ENCODE assay signal across 8 mouse cellular contexts in the genomic region with DNA sequence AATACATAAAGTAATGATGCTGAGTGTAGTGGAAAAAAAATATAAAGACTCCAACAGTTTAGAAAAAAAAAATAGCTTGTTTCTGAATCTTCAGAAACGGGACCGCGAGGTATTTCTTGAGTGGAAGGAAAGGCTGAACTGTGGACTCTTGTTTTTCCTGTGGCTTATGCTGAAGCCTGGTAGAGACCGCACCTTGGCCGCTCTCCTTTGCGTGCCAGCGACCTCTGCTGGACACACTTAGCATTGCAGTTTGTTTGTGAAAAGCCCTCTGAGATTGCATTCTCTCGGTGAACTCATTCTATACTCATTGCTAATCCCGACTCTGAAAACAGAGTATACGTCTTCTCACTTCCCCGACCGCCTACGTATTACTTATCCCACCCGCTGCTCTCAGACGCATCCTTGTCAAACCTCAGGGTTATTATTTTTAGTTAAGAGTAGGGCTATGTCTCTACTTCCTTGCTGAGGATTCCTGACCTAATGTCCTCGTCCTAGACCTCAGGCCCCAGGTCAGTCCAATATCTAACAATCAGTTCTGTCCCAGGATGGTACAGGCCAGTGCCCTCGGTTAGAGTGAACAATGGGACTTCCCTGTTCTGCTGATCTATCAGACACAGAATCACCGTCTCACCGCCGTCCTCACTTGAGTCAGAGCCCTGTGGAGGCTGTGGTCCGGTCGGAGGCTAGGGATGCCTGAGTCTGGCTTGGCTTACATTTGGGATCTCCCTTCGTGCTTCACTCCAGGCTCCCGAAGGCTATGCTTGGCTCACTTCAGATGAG.
A peak's percentile ranks its signal among the peaks of the same experiment; 100 is the strongest.
DNase-seq lines count a peak whose midpoint lies in the region; ATAC-seq and TF ChIP-seq lines count a peak whose summit lies in the region.

No protein-coding gene starts in this region.

- no peaks in the 10 kb centered on the region for H3K27me3 ChIP-seq in intestine, embryonic 16.5 days (replicated peaks; ENCODE audit: control insufficient read depth, insufficient read depth, low read length)
- H3K27me3 ChIP-seq in midbrain, embryonic 13.5 days: no peaks in the 10 kb centered on the region
- no peaks in the 10 kb centered on the region for H3K27me3 ChIP-seq in small intestine, adult 2 months (ENCODE audit: control insufficient read depth, insufficient read depth, low read length)

- peak; percentile 80 for ATAC-seq in intestine, embryonic 16.5 days
- peak; percentile 84 for ATAC-seq in midbrain, embryonic 13.5 days
- ATAC-seq in erythroblast, adult 5-6 weeks (replicated peaks; ENCODE audit: low FRiP score, poor library complexity, severe bottlenecking): no peak

- DNase-seq in adrenal gland, adult 18-20 months (ENCODE audit: low spot score in 2 of 2): peak; percentile 66 to 73
- DNase-seq in embryo, embryonic 10 days (ENCODE audit: low spot score): peak; percentile 88
- peak; percentile 24 for DNase-seq in gastrocnemius, postnatal 25 days
- peak; percentile 76 to 78 for DNase-seq in left cerebral cortex, postnatal 36 days (ENCODE audit: low spot score in 2 of 2)

- TF ChIP-seq POLR2A in small intestine, adult 2 months (IDR thresholded peaks at IDR 0.05; ENCODE audit: low read depth, low read length): no peak

- TF ChIP-seq CTCF in small intestine, adult 2 months (IDR thresholded peaks at IDR 0.05; ENCODE audit: extremely low read depth, insufficient read length, insufficient replicate concordance, low read depth, low read length): peak; percentile 80; the same call in 1 of the 2 replicates

- no peak overlapping the region for H3K4me3 ChIP-seq in intestine, embryonic 16.5 days (ENCODE audit: low read length)
- H3K4me3 ChIP-seq in midbrain, embryonic 13.5 days (replicated peaks): no peak overlapping the region
- no peak overlapping the region for H3K4me3 ChIP-seq in small intestine, adult 2 months (ENCODE audit: low read depth, low read length)

- 0 out of 2 replicates have a peak, but pooled peaks cover 3% of the 10 kb centered on the region for H3K4me1 ChIP-seq in intestine, embryonic 16.5 days (ENCODE audit: control insufficient read depth, insufficient read depth, low read length)
- 0 out of 2 replicates have a peak, but pooled peaks cover 2% of the 10 kb centered on the region for H3K4me1 ChIP-seq in midbrain, embryonic 13.5 days (replicated peaks)
- no peaks in the 10 kb centered on the region for H3K4me1 ChIP-seq in small intestine, adult 2 months (ENCODE audit: control insufficient read depth, insufficient read depth, insufficient read length, low read length)

- H3K4me2 ChIP-seq in intestine, embryonic 16.5 days (ENCODE audit: low read depth, low read length): 0 out of 2 replicates have a peak overlapping the region, but pooled peaks have one; percentile 27
- peak overlapping the region; percentile 31 for H3K4me2 ChIP-seq in midbrain, embryonic 13.5 days (replicated peaks)

- H3K9me3 ChIP-seq in intestine, embryonic 16.5 days (ENCODE audit: control insufficient read depth, low read length): no peaks in the 10 kb centered on the region
- no peaks in the 10 kb centered on the region for H3K9me3 ChIP-seq in midbrain, embryonic 13.5 days

- no peak overlapping the region for H3K9ac ChIP-seq in intestine, embryonic 16.5 days (ENCODE audit: low read depth, low read length)
- H3K9ac ChIP-seq in midbrain, embryonic 13.5 days (replicated peaks): 0 out of 2 replicates have a peak overlapping the region, but pooled peaks have one; percentile 2

- intact Hi-C loops in left cerebral cortex, postnatal 36 days (cut with DNase I): loop anchor here (5.0 kb wide), 1 partner anchor 109 kb away; no protein-coding TSS in a partner anchor

- no peaks in the 10 kb centered on the region for H3K36me3 ChIP-seq in intestine, embryonic 16.5 days (ENCODE audit: control insufficient read depth, insufficient read depth, low read length)
- no peaks in the 10 kb centered on the region for H3K36me3 ChIP-seq in midbrain, embryonic 13.5 days
- no peaks in the 10 kb centered on the region for H3K36me3 ChIP-seq in small intestine, adult 2 months (ENCODE audit: control insufficient read depth, insufficient read depth, low read length)

- 29% methylated on average over 24 of the region's 24 CpGs for WGBS in intestine, embryonic 16.5 days
- 30% methylated on average over 24 of the region's 24 CpGs for WGBS in midbrain, embryonic 13.5 days
- WGBS in small intestine, adult 2 months: 30% methylated on average over 24 of the region's 24 CpGs

- H3K27ac ChIP-seq in intestine, embryonic 16.5 days (ENCODE audit: low read length): no peak overlapping the region
- H3K27ac ChIP-seq in midbrain, embryonic 13.5 days: no peak overlapping the region
- H3K27ac ChIP-seq in small intestine, adult 2 months (ENCODE audit: insufficient read depth, low read depth, low read length): no peak overlapping the region

Comparison
In these comparisons a context has a peak if more than half of its experiments do, and no peak if none do; other contexts are left out.
1. DNase-seq: peak in every context shown above with its lines; median percentile 88 in embryo, embryonic 10 days; 77 in left cerebral cortex, postnatal 36 days; 70 in adrenal gland, adult 18-20 months; 24 in gastrocnemius, postnatal 25 days.